Mouse (Mus musculus): ENCODE results near the gene Nt5m.

Nt5m gene

GRCm38 (mm10) chr11:59902045-59902726 lies 62.9 kb downstream of the Nt5m start:
- no peak for DNase-seq (ENCODE audit: low spot score in 2 of 2)

- DNase-seq (ENCODE audit: low spot score in 2 of 2): no peak
Measured at GRCm38 (mm10) chr11:59906521-59907123, 67.4 kb downstream of the Nt5m start.

- no peak for DNase-seq (ENCODE audit: low spot score in 2 of 2)
Measured at GRCm38 (mm10) chr11:59908446-59908845, 69.2 kb downstream of the Nt5m start.

GRCm38 (mm10) chr11:59910586-59910985 lies 71.3 kb downstream of the Nt5m start:
- no peak for DNase-seq (ENCODE audit: low spot score in 2 of 2)

DNA sequence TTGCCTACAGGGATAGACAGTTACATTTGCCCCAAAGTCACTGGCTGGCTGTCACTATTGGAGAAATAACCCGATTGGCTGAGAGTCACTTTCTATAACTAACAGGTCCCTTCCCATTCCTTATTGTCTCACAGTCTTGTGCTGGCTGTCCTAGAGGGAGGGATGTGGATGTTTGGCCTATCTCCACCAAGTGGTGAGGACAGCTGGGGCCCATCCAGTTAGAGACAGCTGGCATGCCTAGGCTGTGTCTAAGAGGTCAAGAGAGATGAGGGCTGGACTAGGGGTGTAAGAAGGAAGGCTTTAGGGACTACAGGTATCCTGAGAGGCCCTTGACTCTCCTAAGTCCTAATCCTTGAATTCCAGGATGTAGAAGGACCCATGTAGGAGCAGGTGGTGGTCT lies 72.3 kb downstream of the Nt5m start:
- no peak for DNase-seq (ENCODE audit: low spot score in 2 of 2)

GRCm38 (mm10) chr11:59913702-59914101 lies 74.5 kb downstream of the Nt5m start:
- no peak for DNase-seq (ENCODE audit: low spot score in 2 of 2)

DNA sequence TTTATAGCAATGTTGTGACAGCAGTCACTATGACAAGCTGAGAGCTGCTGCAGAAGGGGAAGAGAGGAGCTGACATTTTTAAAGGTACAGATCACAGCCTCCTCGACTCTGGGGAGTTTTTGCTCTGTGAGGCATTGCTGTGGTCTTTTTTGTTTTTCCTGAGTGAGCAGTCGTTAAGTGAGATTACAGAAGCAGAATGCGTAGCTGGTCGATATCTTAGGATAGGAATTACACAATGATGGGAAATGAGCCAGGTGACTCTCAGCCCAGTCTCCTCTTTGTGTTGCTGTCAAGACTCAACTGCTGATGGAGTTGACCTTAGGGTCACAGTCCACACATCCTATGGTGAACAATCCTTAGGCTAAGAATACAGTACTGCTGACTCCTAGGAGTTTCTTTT lies 78.8 kb downstream of the Nt5m start:
- DNase-seq (ENCODE audit: low spot score in 2 of 2): no peak

GRCm38 (mm10) chr11:59919401-59919800 lies 80.2 kb downstream of the Nt5m start:
- DNase-seq (ENCODE audit: low spot score in 2 of 2): no peak

DNA sequence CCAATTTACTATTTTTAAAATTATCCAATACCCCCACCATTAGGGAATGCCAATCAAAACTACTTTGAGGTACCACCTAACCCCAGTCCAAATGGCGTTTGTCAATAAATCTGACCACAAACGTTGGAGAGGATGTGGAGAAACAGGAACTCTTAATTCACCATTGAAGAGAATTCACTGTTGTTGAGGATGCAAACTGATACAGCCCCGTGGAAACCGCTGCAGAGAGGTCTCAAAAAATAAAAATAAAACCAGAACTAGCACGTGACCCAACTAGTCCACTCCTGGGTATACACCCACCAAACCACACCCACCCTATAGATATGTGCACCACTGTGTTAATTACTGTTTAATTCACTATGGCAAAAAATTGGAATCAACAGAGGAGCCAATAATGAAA lies 81.1 kb downstream of the Nt5m start:
- DNase-seq (ENCODE audit: low spot score in 2 of 2): no peak

GRCm38 (mm10) chr11:59921265-59921664 lies 82.0 kb downstream of the Nt5m start:
- DNase-seq (ENCODE audit: low spot score in 2 of 2): no peak

GRCm38 (mm10) chr11:59930031-59930430 lies 90.8 kb downstream of the Nt5m start:
- no peak for DNase-seq (ENCODE audit: low spot score in 2 of 2)
